Mouse (Mus musculus): ENCODE data around the gene Pard3. TPM values are rescaled to one million over a fixed set of nuclear protein-coding genes. Genes with fewer than 3 reads are reported as not detected.
A peak's percentile ranks its signal among the peaks of the same experiment; 100 is the strongest.

Gene Pard3
- polyA plus RNA-seq, 1 experiment from 2014 or later, result 27.3 TPM

- H3K4me2 ChIP-seq (ENCODE audit: low read length), result no peak overlapping the region
- H3K4me1 ChIP-seq (ENCODE audit: control insufficient read depth, insufficient read depth, low read length), result peaks cover 12% of the 10 kb centered on the region
- H3K9me3 ChIP-seq (ENCODE audit: control insufficient read depth, low read length), result no peaks in the 10 kb centered on the region
- H3K4me3 ChIP-seq (replicated peaks; ENCODE audit: low read depth, low read length), result no peak overlapping the region
- H3K27ac ChIP-seq (replicated peaks; ENCODE audit: low read depth, low read length), result no peak overlapping the region
- H3K27me3 ChIP-seq (ENCODE audit: control insufficient read depth, insufficient read depth, low read length), result no peaks in the 10 kb centered on the region
- whole genome bisulfite sequencing, result 59% methylated on average over 1 of the region's 1 CpGs
- H3K9ac ChIP-seq (replicated peaks; ENCODE audit: low read length), result no peak overlapping the region
- H3K36me3 ChIP-seq (ENCODE audit: control insufficient read depth, insufficient read depth, low read length), result no peaks in the 10 kb centered on the region
- no peak for ATAC-seq (ENCODE audit: low FRiP score, low TSS enrichment)
- DNase-seq, result no peak
These were observed 472.1 kb downstream of the Pard3 start for GRCm38 (mm10) chr8:127535846-127536220.

GRCm38 (mm10) chr8:127539803-127540202 lies 476.1 kb downstream of the Pard3 start:
- WGBS, result 95% methylated on average over 3 of the region's 3 CpGs
- Histone ChIP-seq H3K27me3 (ENCODE audit: control insufficient read depth, insufficient read depth, low read length) (no peaks in the 10 kb centered on the region), H3K4me1 (ENCODE audit: control insufficient read depth, insufficient read depth, low read length) (peaks cover 9% of the 10 kb centered on the region), H3K36me3 (ENCODE audit: control insufficient read depth, insufficient read depth, low read length) (no peaks in the 10 kb centered on the region), H3K4me3 (replicated peaks; ENCODE audit: low read depth, low read length) (no peak overlapping the region), H3K27ac (replicated peaks; ENCODE audit: low read depth, low read length) (no peak overlapping the region), H3K9me3 (ENCODE audit: control insufficient read depth, low read length) (no peaks in the 10 kb centered on the region), H3K4me2 (ENCODE audit: low read length) (no peak overlapping the region), H3K9ac (replicated peaks; ENCODE audit: low read length) (no peak overlapping the region)
- DNase-seq, result no peak
- no peak for ATAC-seq (ENCODE audit: low FRiP score, low TSS enrichment)

GRCm38 (mm10) chr8:127540273-127540672 lies 476.6 kb downstream of the Pard3 start:
- peaks cover 4% of the 10 kb centered on the region for H3K4me1 ChIP-seq (ENCODE audit: control insufficient read depth, insufficient read depth, low read length)
- H3K9ac ChIP-seq (replicated peaks; ENCODE audit: low read length), result no peak overlapping the region
- no peak overlapping the region for H3K4me2 ChIP-seq (ENCODE audit: low read length)
- H3K4me3 ChIP-seq (replicated peaks; ENCODE audit: low read depth, low read length), result no peak overlapping the region
- 93% methylated on average over 3 of the region's 3 CpGs for WGBS
- ATAC-seq (ENCODE audit: low FRiP score, low TSS enrichment) (no peak), DNase-seq (no peak)
- H3K36me3 ChIP-seq (ENCODE audit: control insufficient read depth, insufficient read depth, low read length), result no peaks in the 10 kb centered on the region
- H3K27me3 ChIP-seq (ENCODE audit: control insufficient read depth, insufficient read depth, low read length), result no peaks in the 10 kb centered on the region
- H3K27ac ChIP-seq (replicated peaks; ENCODE audit: low read depth, low read length), result no peak overlapping the region
- no peaks in the 10 kb centered on the region for H3K9me3 ChIP-seq (ENCODE audit: control insufficient read depth, low read length)

GRCm38 (mm10) chr8:127542162-127542561 lies 478.5 kb downstream of the Pard3 start:
- Histone ChIP-seq H3K36me3 (ENCODE audit: control insufficient read depth, insufficient read depth, low read length) (no peaks in the 10 kb centered on the region), H3K4me2 (ENCODE audit: low read length) (no peak overlapping the region), H3K4me3 (replicated peaks; ENCODE audit: low read depth, low read length) (no peak overlapping the region), H3K9ac (replicated peaks; ENCODE audit: low read length) (no peak overlapping the region), H3K4me1 (ENCODE audit: control insufficient read depth, insufficient read depth, low read length) (no peaks in the 10 kb centered on the region), H3K27me3 (ENCODE audit: control insufficient read depth, insufficient read depth, low read length) (no peaks in the 10 kb centered on the region), H3K27ac (replicated peaks; ENCODE audit: low read depth, low read length) (no peak overlapping the region), H3K9me3 (ENCODE audit: control insufficient read depth, low read length) (no peaks in the 10 kb centered on the region)
- no peak; the same call in 1 of the 2 replicates for ATAC-seq (ENCODE audit: low FRiP score, low TSS enrichment)
- WGBS, result 94% methylated on average over 2 of the region's 2 CpGs
- DNase-seq, result no peak

GRCm38 (mm10) chr8:127543676-127544075 lies 480.0 kb downstream of the Pard3 start:
- no peak for ATAC-seq (ENCODE audit: low FRiP score, low TSS enrichment)
- H3K4me2 ChIP-seq (ENCODE audit: low read length), result no peak overlapping the region
- DNase-seq, result no peak

GRCm38 (mm10) chr8:127546161-127546560 lies 482.5 kb downstream of the Pard3 start:
- Histone ChIP-seq H3K36me3 (ENCODE audit: control insufficient read depth, insufficient read depth, low read length) (no peaks in the 10 kb centered on the region), H3K4me2 (ENCODE audit: low read length) (no peak overlapping the region), H3K9me3 (ENCODE audit: control insufficient read depth, low read length) (no peaks in the 10 kb centered on the region), H3K9ac (replicated peaks; ENCODE audit: low read length) (no peak overlapping the region), H3K4me3 (replicated peaks; ENCODE audit: low read depth, low read length) (no peak overlapping the region), H3K27ac (replicated peaks; ENCODE audit: low read depth, low read length) (no peak overlapping the region), H3K27me3 (ENCODE audit: control insufficient read depth, insufficient read depth, low read length) (no peaks in the 10 kb centered on the region), H3K4me1 (ENCODE audit: control insufficient read depth, insufficient read depth, low read length) (peaks cover 7% of the 10 kb centered on the region; the same call in 1 of the 2 replicates)
- ATAC-seq (ENCODE audit: low FRiP score, low TSS enrichment) (no peak), DNase-seq (no peak)
- 93% methylated on average over 2 of the region's 2 CpGs for WGBS

More at GRCm38 (mm10) chr8:127543676-127544075, 480.0 kb downstream of the Pard3 start:
- WGBS, result 74% methylated on average over 7 of the region's 7 CpGs
- no peaks in the 10 kb centered on the region for H3K9me3 ChIP-seq (ENCODE audit: control insufficient read depth, low read length)
- no peak overlapping the region for H3K4me3 ChIP-seq (replicated peaks; ENCODE audit: low read depth, low read length)
- H3K27me3 ChIP-seq (ENCODE audit: control insufficient read depth, insufficient read depth, low read length), result no peaks in the 10 kb centered on the region
- H3K9ac ChIP-seq (replicated peaks; ENCODE audit: low read length), result no peak overlapping the region
- no peaks in the 10 kb centered on the region for H3K36me3 ChIP-seq (ENCODE audit: control insufficient read depth, insufficient read depth, low read length)
- H3K4me1 ChIP-seq (ENCODE audit: control insufficient read depth, insufficient read depth, low read length), result no peaks in the 10 kb centered on the region
- 0 out of 2 replicates have a peak overlapping the region, but pooled peaks have one; percentile 20 for H3K27ac ChIP-seq (replicated peaks; ENCODE audit: low read depth, low read length)

GRCm38 (mm10) chr8:127550928-127551327 lies 487.2 kb downstream of the Pard3 start:
- Histone ChIP-seq H3K27ac (replicated peaks; ENCODE audit: low read depth, low read length) (peak overlapping the region; percentile 42; the same call in 1 of the 2 replicates), H3K9me3 (ENCODE audit: control insufficient read depth, low read length) (no peaks in the 10 kb centered on the region), H3K4me1 (ENCODE audit: control insufficient read depth, insufficient read depth, low read length) (peaks cover 27% of the 10 kb centered on the region), H3K4me3 (replicated peaks; ENCODE audit: low read depth, low read length) (no peak overlapping the region), H3K4me2 (ENCODE audit: low read length) (no peak overlapping the region), H3K36me3 (ENCODE audit: control insufficient read depth, insufficient read depth, low read length) (no peaks in the 10 kb centered on the region), H3K27me3 (ENCODE audit: control insufficient read depth, insufficient read depth, low read length) (no peaks in the 10 kb centered on the region), H3K9ac (replicated peaks; ENCODE audit: low read length) (no peak overlapping the region)
- WGBS, result 42% methylated on average over 4 of the region's 4 CpGs
- DNase-seq (peak; percentile 46), ATAC-seq (ENCODE audit: low FRiP score, low TSS enrichment) (no peak)

- Histone ChIP-seq H3K27ac (replicated peaks; ENCODE audit: low read depth, low read length) (peak overlapping the region; percentile 42; the same call in 1 of the 2 replicates), H3K4me1 (ENCODE audit: control insufficient read depth, insufficient read depth, low read length) (peaks cover 35% of the 10 kb centered on the region), H3K27me3 (ENCODE audit: control insufficient read depth, insufficient read depth, low read length) (no peaks in the 10 kb centered on the region), H3K9me3 (ENCODE audit: control insufficient read depth, low read length) (no peaks in the 10 kb centered on the region), H3K4me3 (replicated peaks; ENCODE audit: low read depth, low read length) (no peak overlapping the region), H3K36me3 (ENCODE audit: control insufficient read depth, insufficient read depth, low read length) (no peaks in the 10 kb centered on the region), H3K9ac (replicated peaks; ENCODE audit: low read length) (no peak overlapping the region), H3K4me2 (ENCODE audit: low read length) (peak overlapping the region; percentile 12; the same call in 1 of the 2 replicates)
- peak; percentile 58; the same call in 1 of the 2 replicates for ATAC-seq (ENCODE audit: low FRiP score, low TSS enrichment)
- 37% methylated on average over 11 of the region's 11 CpGs for WGBS
- DNase-seq, result peak; percentile 61
These were observed 488.5 kb downstream of the Pard3 start for GRCm38 (mm10) chr8:127552161-127552595.

GRCm38 (mm10) chr8:127552836-127553235 lies 489.1 kb downstream of the Pard3 start:
- DNase-seq (peak; percentile 67), ATAC-seq (ENCODE audit: low FRiP score, low TSS enrichment) (no peak)
- H3K27me3 ChIP-seq (ENCODE audit: control insufficient read depth, insufficient read depth, low read length), result no peaks in the 10 kb centered on the region
- 39% methylated on average over 13 of the region's 13 CpGs for WGBS
- H3K9ac ChIP-seq (replicated peaks; ENCODE audit: low read length), result no peak overlapping the region
- no peak overlapping the region for H3K4me3 ChIP-seq (replicated peaks; ENCODE audit: low read depth, low read length)
- peaks cover 37% of the 10 kb centered on the region for H3K4me1 ChIP-seq (ENCODE audit: control insufficient read depth, insufficient read depth, low read length)
- peak overlapping the region; percentile 42; the same call in 1 of the 2 replicates for H3K27ac ChIP-seq (replicated peaks; ENCODE audit: low read depth, low read length)
- H3K9me3 ChIP-seq (ENCODE audit: control insufficient read depth, low read length), result no peaks in the 10 kb centered on the region
- 0 out of 2 replicates have a peak overlapping the region, but pooled peaks have one; percentile 12 for H3K4me2 ChIP-seq (ENCODE audit: low read length)
- H3K36me3 ChIP-seq (ENCODE audit: control insufficient read depth, insufficient read depth, low read length), result no peaks in the 10 kb centered on the region

Data from midbrain, embryonic 14.5 days (tissue).